Mouse (Mus musculus): ENCODE measurements around the gene Itpr3. TPM values are rescaled to one million over a fixed set of nuclear protein-coding genes. Genes with fewer than 3 reads are reported as not detected.
A peak's percentile ranks its signal among the peaks of the same experiment; 100 is the strongest.

Gene Itpr3
- polyA plus RNA-seq, 1 experiment from 2014 or later = 2.2 TPM

DNA sequence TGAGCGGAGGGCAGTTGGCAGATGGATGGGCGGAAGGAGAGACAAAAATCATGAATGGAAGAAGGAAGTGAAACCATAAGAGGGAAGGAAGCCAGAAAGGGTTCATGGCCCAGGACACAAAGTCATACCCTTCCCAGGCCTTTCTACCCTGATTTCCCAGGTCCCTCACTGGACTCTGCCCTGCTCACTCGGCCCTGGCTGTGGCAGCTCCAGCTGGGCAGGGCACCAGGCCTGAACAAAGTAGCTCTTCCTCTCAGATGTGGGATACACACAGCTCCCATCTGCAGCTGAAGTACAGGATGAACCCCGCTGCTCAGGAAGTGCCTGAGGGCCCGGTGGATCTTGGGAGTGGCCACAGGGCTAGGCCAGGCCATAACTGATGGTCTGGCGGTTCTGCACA is 14.3 kb upstream of the Itpr3 start:
- 0 out of 2 replicates have a peak, but pooled peaks have one; percentile 32 for ATAC-seq (replicated peaks; ENCODE audit: extremely low read depth, insufficient read depth, low FRiP score)
- no peaks in the 10 kb centered on the region for H3K9me3 ChIP-seq (replicated peaks; ENCODE audit: control insufficient read depth, low read length)
- H3K4me2 ChIP-seq (ENCODE audit: low read depth, low read length) = no peak overlapping the region
- H3K4me3 ChIP-seq (ENCODE audit: low read length) = no peak overlapping the region
- no peak overlapping the region for H3K9ac ChIP-seq (ENCODE audit: low read length)
- no peaks in the 10 kb centered on the region for H3K36me3 ChIP-seq (ENCODE audit: control insufficient read depth, insufficient read depth)
- no peaks in the 10 kb centered on the region for H3K27me3 ChIP-seq (ENCODE audit: control insufficient read depth, insufficient read depth, low read length)
- 64% methylated on average over 6 of the region's 6 CpGs for WGBS
- no peak overlapping the region for H3K27ac ChIP-seq (ENCODE audit: low read length)
- H3K4me1 ChIP-seq (ENCODE audit: control insufficient read depth, insufficient read depth, low read length) = peaks cover 21% of the 10 kb centered on the region

DNA sequence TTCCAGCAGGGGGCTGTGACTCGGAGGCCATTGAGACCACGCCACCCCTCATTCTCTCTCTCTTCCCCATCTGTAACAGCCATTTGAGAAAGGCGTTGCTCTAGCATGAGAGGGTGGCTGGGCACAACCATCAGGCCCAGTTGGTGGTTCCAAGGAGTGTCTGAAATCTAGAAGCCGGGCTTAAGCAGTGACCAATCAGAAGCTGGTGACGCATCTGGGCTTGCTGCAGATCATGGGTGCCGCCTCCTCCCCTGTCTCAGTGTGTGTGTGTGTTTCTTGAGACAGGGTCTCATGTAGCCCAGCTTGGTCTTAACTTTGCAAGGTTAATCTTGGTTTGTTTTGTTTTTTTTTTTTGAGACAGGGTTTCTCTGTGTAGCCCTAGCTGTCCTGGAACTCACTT is 11.9 kb upstream of the Itpr3 start:
- 90% methylated on average over 6 of the region's 6 CpGs for WGBS
- H3K27ac ChIP-seq (ENCODE audit: low read length) = no peak overlapping the region
- H3K27me3 ChIP-seq (ENCODE audit: control insufficient read depth, insufficient read depth, low read length) = no peaks in the 10 kb centered on the region
- H3K4me3 ChIP-seq (ENCODE audit: low read length) = no peak overlapping the region
- peaks cover 14% of the 10 kb centered on the region for H3K4me1 ChIP-seq (ENCODE audit: control insufficient read depth, insufficient read depth, low read length)
- ATAC-seq (replicated peaks; ENCODE audit: extremely low read depth, insufficient read depth, low FRiP score) = no peak
- H3K9ac ChIP-seq (ENCODE audit: low read length) = no peak overlapping the region
- no peaks in the 10 kb centered on the region for H3K9me3 ChIP-seq (replicated peaks; ENCODE audit: control insufficient read depth, low read length)
- no peak overlapping the region for H3K4me2 ChIP-seq (ENCODE audit: low read depth, low read length)
- no peaks in the 10 kb centered on the region for H3K36me3 ChIP-seq (ENCODE audit: control insufficient read depth, insufficient read depth)

DNA sequence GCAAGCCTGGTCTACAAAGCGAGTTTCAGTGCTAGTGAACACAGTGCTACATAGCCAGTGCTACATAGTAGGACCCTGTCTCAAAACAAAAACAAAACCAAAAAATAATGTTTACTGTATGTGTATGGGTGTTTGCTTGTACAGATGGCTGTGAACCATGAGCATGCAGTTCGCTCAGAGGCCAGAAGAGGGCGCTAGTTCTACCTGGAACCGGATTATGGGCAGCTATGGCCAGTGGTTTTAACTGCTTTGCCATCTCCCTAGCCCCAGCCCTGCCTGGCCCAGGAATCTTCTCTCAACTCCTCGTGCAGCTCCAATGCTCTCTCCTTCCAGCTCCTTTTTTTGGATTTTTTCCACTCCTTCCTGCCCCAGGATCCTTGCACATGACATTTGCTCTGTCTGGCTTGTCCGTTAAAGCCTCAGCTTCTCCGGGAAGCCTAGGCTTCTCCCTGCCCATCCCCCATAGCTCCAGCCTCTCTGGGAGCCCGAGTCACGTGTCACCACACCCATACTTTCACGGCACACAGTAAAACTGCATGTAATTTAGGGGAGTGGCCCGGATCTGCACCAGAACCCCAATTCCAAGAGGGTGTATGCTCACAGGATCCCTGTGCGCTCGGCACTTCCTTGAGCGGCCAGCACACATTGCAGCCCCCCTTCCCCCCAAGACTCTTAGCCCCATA is 9.2 kb upstream of the Itpr3 start:
- no peak for ATAC-seq (replicated peaks; ENCODE audit: extremely low read depth, insufficient read depth, low FRiP score)
- WGBS = 80% methylated on average over 14 of the region's 14 CpGs
- Histone ChIP-seq H3K4me3 (ENCODE audit: low read length) (no peak overlapping the region), H3K9ac (ENCODE audit: low read length) (peak overlapping the region; percentile 56), H3K9me3 (replicated peaks; ENCODE audit: control insufficient read depth, low read length) (no peaks in the 10 kb centered on the region), H3K27ac (ENCODE audit: low read length) (peak overlapping the region; percentile 62), H3K36me3 (ENCODE audit: control insufficient read depth, insufficient read depth) (no peaks in the 10 kb centered on the region), H3K4me1 (ENCODE audit: control insufficient read depth, insufficient read depth, low read length) (peaks cover 11% of the 10 kb centered on the region), H3K27me3 (ENCODE audit: control insufficient read depth, insufficient read depth, low read length) (no peaks in the 10 kb centered on the region), H3K4me2 (ENCODE audit: low read depth, low read length) (no peak overlapping the region)

DNA sequence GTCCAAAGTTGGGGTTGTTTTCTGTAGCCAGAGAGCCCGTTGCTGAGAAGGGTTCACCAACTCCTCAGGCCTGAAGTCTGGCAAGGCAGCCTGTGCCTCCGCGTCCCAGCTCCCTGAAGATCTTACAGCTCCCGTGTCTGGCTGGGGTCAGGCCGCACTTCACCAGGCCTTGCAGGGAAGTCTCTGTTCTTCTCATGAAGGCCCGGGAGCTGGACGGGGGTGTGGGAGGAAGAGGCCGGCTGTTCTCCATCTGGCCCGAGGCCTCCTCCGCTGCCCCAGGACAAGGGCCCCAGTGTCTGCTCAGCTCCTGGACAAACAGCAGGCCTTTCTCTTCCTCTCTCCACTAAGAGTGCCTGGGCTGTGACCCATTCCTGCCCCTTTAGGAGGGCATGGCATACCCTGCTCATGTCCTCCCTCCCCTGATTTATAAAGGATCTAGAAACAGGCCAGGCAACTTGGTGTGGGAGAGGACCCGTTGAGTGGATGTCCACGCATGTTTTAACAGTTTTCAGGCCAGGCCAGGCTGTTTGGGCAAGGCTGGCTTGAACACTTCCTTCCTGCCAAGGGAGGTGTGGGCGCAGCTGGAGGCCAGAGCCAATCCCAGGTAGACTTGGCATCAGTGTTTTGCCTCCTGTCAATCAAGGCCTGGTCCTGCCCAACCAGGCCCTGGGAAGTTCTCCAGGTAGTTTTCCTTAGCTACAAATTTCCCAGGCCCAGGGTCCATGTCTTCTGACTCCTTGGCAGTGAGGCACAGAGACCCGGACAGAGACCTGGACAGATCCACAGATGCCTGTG is 8.5 kb upstream of the Itpr3 start:
- Histone ChIP-seq H3K9ac (ENCODE audit: low read length) (peak overlapping the region; percentile 56), H3K9me3 (replicated peaks; ENCODE audit: control insufficient read depth, low read length) (no peaks in the 10 kb centered on the region), H3K4me3 (ENCODE audit: low read length) (no peak overlapping the region), H3K36me3 (ENCODE audit: control insufficient read depth, insufficient read depth) (no peaks in the 10 kb centered on the region), H3K4me2 (ENCODE audit: low read depth, low read length) (no peak overlapping the region), H3K27me3 (ENCODE audit: control insufficient read depth, insufficient read depth, low read length) (no peaks in the 10 kb centered on the region), H3K4me1 (ENCODE audit: control insufficient read depth, insufficient read depth, low read length) (peaks cover 7% of the 10 kb centered on the region), H3K27ac (ENCODE audit: low read length) (peak overlapping the region; percentile 62)
- ATAC-seq (replicated peaks; ENCODE audit: extremely low read depth, insufficient read depth, low FRiP score) = no peak
- WGBS = 61% methylated on average over 14 of the region's 14 CpGs

DNA sequence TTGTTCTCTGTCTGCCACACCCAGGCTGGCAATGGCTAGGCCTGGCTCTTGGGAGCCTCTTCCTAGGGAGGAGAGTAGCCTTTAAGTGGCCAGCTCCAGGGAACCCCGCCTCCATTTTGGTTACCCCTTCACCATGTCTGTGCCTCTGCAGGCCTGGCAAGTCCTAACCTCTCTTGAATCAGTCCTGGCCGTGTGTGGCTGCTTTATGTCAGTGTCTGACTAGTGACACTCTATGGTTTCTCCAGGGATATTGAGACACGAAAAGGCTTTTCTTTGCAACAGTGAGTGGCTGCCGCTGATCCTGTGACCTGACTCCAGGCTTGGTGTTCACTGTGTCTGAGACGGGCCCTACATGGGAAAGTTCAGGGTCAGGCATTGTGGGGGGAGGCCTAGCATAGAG is 6.3 kb upstream of the Itpr3 start:
- no peak for ATAC-seq (replicated peaks; ENCODE audit: extremely low read depth, insufficient read depth, low FRiP score)
- H3K9me3 ChIP-seq (replicated peaks; ENCODE audit: control insufficient read depth, low read length) = no peaks in the 10 kb centered on the region
- H3K4me1 ChIP-seq (ENCODE audit: control insufficient read depth, insufficient read depth, low read length) = peaks cover 8% of the 10 kb centered on the region
- no peaks in the 10 kb centered on the region for H3K27me3 ChIP-seq (ENCODE audit: control insufficient read depth, insufficient read depth, low read length)
- 53% methylated on average over 5 of the region's 5 CpGs for WGBS
- no peak overlapping the region for H3K27ac ChIP-seq (ENCODE audit: low read length)
- H3K4me3 ChIP-seq (ENCODE audit: low read length) = no peak overlapping the region
- no peaks in the 10 kb centered on the region for H3K36me3 ChIP-seq (ENCODE audit: control insufficient read depth, insufficient read depth)
- H3K9ac ChIP-seq (ENCODE audit: low read length) = no peak overlapping the region
- no peak overlapping the region for H3K4me2 ChIP-seq (ENCODE audit: low read depth, low read length)

DNA sequence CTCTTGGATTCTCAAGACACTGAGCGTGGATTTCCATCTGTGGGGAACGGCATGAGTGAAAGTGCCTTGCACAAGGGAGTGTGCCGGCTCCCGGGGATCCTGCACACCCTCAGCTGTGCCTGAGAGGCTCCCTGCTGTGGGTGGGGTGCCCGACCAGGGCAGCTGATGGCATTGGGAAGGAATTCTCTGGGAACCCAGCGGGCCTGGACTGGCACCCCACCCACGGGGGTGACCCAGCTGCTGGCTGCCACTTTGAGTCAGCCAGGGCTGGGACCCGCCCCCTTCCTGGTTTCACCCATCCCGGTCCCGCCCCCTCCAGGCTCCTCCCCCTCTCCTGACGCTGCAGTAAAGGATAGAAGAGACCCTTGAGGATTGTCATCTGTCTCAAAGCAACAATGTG is 5.6 kb upstream of the Itpr3 start:
- peaks cover 9% of the 10 kb centered on the region for H3K4me1 ChIP-seq (ENCODE audit: control insufficient read depth, insufficient read depth, low read length)
- H3K27me3 ChIP-seq (ENCODE audit: control insufficient read depth, insufficient read depth, low read length) = no peaks in the 10 kb centered on the region
- no peaks in the 10 kb centered on the region for H3K36me3 ChIP-seq (ENCODE audit: control insufficient read depth, insufficient read depth)
- no peak overlapping the region for H3K9ac ChIP-seq (ENCODE audit: low read length)
- WGBS = 31% methylated on average over 11 of the region's 11 CpGs
- 0 out of 2 replicates have a peak, but pooled peaks have one; percentile 11 for ATAC-seq (replicated peaks; ENCODE audit: extremely low read depth, insufficient read depth, low FRiP score)
- H3K9me3 ChIP-seq (replicated peaks; ENCODE audit: control insufficient read depth, low read length) = no peaks in the 10 kb centered on the region
- H3K27ac ChIP-seq (ENCODE audit: low read length) = no peak overlapping the region
- H3K4me2 ChIP-seq (ENCODE audit: low read depth, low read length) = peak overlapping the region; percentile 42
- no peak overlapping the region for H3K4me3 ChIP-seq (ENCODE audit: low read length)

DNA sequence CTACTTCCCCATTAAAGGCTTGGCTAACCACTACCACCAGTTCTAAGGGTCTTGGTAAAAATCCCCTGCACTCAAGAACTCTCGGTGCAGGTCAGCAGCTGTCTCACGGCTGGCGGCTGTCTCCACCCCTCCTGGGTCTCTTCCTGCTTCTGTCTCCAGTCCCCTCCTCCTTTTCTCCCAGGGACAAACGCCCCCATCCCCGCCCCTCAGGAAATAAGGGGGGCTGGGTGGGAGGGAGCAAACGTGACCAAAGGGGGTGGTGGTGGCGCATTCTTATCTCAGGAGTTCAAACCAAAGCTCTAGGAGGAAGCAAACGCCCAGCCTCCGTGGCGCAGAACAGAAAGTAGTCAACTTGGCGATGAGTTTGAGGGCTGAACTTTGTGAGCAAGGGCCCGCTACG is 934 bp upstream of the Itpr3 start:
- WGBS = under 1% methylated on average over 13 of the region's 13 CpGs
- Histone ChIP-seq H3K4me1 (ENCODE audit: control insufficient read depth, insufficient read depth, low read length) (peaks cover 15% of the 10 kb centered on the region), H3K36me3 (ENCODE audit: control insufficient read depth, insufficient read depth) (no peaks in the 10 kb centered on the region), H3K9ac (ENCODE audit: low read length) (peak overlapping the region; percentile 82), H3K9me3 (replicated peaks; ENCODE audit: control insufficient read depth, low read length) (no peaks in the 10 kb centered on the region), H3K4me3 (ENCODE audit: low read length) (peak overlapping the region; percentile 79), H3K27ac (ENCODE audit: low read length) (peak overlapping the region; percentile 89), H3K4me2 (ENCODE audit: low read depth, low read length) (peak overlapping the region; percentile 99), H3K27me3 (ENCODE audit: control insufficient read depth, insufficient read depth, low read length) (peaks cover 16% of the 10 kb centered on the region)
- peak; percentile 83 for ATAC-seq (replicated peaks; ENCODE audit: extremely low read depth, insufficient read depth, low FRiP score)

DNA sequence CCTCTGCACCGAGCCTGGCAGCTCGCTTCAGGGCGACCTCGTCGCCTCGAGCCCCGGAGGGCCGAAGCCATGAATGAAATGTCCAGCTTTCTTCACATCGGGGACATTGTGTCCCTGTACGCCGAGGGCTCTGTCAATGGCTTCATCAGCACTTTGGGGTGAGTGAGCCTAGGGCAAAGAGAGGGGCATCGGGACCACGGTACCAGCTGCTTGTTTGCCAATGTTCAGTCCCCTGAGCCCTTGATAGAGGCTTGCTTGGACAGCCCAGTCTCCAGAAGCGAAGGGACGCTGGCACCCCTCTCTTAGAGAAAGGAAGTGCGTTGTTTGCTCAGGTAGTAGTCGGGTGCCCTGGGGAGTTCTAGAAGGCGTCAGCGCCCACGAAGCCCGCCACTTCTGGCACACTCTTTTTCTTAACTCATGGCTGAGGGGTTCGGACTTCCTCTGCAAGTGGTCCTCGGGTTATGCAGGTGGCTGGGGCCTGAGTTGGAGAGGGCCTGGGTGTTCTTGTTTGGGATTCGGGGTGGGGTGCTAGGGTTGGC is 482 bp downstream of the Itpr3 start:
- Histone ChIP-seq H3K27me3 (ENCODE audit: control insufficient read depth, insufficient read depth, low read length) (peaks cover 16% of the 10 kb centered on the region), H3K9ac (ENCODE audit: low read length) (peak overlapping the region; percentile 82), H3K9me3 (replicated peaks; ENCODE audit: control insufficient read depth, low read length) (no peaks in the 10 kb centered on the region), H3K4me2 (ENCODE audit: low read depth, low read length) (peak overlapping the region; percentile 99), H3K4me3 (ENCODE audit: low read length) (peak overlapping the region; percentile 79), H3K36me3 (ENCODE audit: control insufficient read depth, insufficient read depth) (no peaks in the 10 kb centered on the region), H3K27ac (ENCODE audit: low read length) (peak overlapping the region; percentile 89), H3K4me1 (ENCODE audit: control insufficient read depth, insufficient read depth, low read length) (peaks cover 11% of the 10 kb centered on the region)
- no peak for ATAC-seq (replicated peaks; ENCODE audit: extremely low read depth, insufficient read depth, low FRiP score)
- WGBS = 3% methylated on average over 24 of the region's 24 CpGs

DNA sequence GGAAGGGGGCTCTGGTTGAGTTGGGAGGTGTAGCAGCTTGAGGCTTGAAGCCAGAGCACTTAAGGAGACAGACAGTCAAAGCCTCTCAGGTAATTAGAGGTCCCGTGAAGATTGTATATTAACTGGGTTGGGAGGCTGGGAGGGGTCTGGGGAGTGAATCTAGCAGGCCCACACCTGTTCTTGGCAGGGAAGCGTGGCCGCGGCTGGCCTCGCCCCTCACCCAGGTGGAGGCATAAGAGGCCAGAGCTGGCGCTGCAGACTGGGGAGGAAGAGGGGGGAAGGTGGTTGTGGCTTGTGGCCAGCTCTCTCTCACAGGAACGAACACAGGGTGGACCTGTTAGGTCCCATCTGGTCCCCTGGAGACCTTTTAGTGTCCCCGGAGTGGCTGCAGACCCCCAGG is 3.6 kb downstream of the Itpr3 start:
- H3K36me3 ChIP-seq (ENCODE audit: control insufficient read depth, insufficient read depth) = no peaks in the 10 kb centered on the region
- ATAC-seq (replicated peaks; ENCODE audit: extremely low read depth, insufficient read depth, low FRiP score) = no peak
- H3K27me3 ChIP-seq (ENCODE audit: control insufficient read depth, insufficient read depth, low read length) = peaks cover 16% of the 10 kb centered on the region
- H3K27ac ChIP-seq (ENCODE audit: low read length) = no peak overlapping the region; the same call in 1 of the 2 replicates
- 75% methylated on average over 8 of the region's 8 CpGs for WGBS
- H3K4me3 ChIP-seq (ENCODE audit: low read length) = no peak overlapping the region
- H3K4me1 ChIP-seq (ENCODE audit: control insufficient read depth, insufficient read depth, low read length) = peaks cover 24% of the 10 kb centered on the region
- no peak overlapping the region for H3K9ac ChIP-seq (ENCODE audit: low read length)
- H3K9me3 ChIP-seq (replicated peaks; ENCODE audit: control insufficient read depth, low read length) = no peaks in the 10 kb centered on the region
- H3K4me2 ChIP-seq (ENCODE audit: low read depth, low read length) = no peak overlapping the region

Measured in heart, embryonic 16.5 days (tissue).